Mouse (Mus musculus) brain, embryonic 14.5 days (tissue): ENCODE measurements around the gene Mfap3.

Source experiments
- CTCF ChIP-seq: fragments of 200-500 bp; IDR thresholded peaks from 2 replicates; pipeline ENCODE4 v1.5.1; 2012; ENCODE audit warnings: inconsistent platforms, mild to moderate bottlenecking, moderate library complexity, borderline replicate concordance; ENCODE audit not compliant: insufficient read depth, insufficient read length; ENCODE audit errors: extremely low read depth
- POLR2A ChIP-seq: fragments of 200-500 bp; IDR thresholded peaks from 2 replicates; pipeline ENCODE4 v1.6.1; 2012; ENCODE audit warnings: mild to moderate bottlenecking, inconsistent platforms, borderline replicate concordance; ENCODE audit not compliant: poor library complexity, insufficient read depth, insufficient read length, severe bottlenecking; ENCODE audit errors: extremely low read depth

GRCm38 (mm10) chr11:57488436-57488835 is 30.0 kb upstream of the Mfap3 start:
- TF ChIP-seq CTCF (no peak), POLR2A (no peak)
